Mouse (Mus musculus) splenic B cell, adult 2 months (primary cell): ENCODE measurements around the gene Lrrc74a.
A peak's percentile ranks its signal among the peaks of the same experiment; 100 is the strongest.

Experiments used
- DNase-seq: peaks from one replicate; pipeline ENCODE4 v3.0.0-alpha.2; 2011; ENCODE audit warnings: low read depth, low spot score
- H3K27me3 ChIP-seq: 2 replicates; pipeline ENCODE4 v1.6.1; 2012; ENCODE audit warnings: mild to moderate bottlenecking, low read length, moderate library complexity, mixed read lengths; ENCODE audit not compliant: control insufficient read depth, poor library complexity, insufficient read depth, severe bottlenecking
- H3K36me3 ChIP-seq: 2 replicates; pipeline ENCODE4 v1.6.1; 2012; ENCODE audit warnings: mild to moderate bottlenecking, low read length, moderate library complexity, mixed read lengths; ENCODE audit not compliant: control insufficient read depth, poor library complexity, insufficient read depth, severe bottlenecking

The Lrrc74a gene

DNA sequence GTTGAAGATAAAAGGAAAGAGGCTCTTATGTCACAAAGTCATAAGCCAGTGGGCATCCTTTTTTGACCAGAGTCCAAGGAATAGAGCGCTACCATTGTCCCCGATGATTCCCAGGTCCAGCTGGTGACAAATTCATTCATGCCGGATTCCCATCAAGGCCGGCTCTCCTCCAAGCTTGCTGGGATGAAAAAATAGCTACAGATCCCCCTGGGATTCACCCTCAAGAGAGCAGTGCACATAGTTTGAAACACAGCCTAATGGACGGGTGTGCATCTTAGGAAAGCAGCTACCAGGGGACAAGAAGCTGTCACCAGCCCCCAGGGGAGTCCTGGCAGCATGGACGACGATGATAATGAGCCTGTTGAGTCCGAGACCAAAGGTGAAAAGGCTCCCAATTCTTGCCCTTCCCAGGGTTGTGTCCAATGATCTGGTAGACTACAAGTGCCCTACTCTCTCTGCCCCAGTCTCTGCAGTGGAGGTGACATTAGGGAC, at the start of gene Lrrc74a:
Lrrc74a (plus strand) TSS at position 51 of the 492 bp plus-strand sequence.
- Histone ChIP-seq H3K36me3 (no peaks in the 10 kb centered on the region), H3K27me3 (no peaks in the 10 kb centered on the region)
- no peak for DNase-seq

DNA sequence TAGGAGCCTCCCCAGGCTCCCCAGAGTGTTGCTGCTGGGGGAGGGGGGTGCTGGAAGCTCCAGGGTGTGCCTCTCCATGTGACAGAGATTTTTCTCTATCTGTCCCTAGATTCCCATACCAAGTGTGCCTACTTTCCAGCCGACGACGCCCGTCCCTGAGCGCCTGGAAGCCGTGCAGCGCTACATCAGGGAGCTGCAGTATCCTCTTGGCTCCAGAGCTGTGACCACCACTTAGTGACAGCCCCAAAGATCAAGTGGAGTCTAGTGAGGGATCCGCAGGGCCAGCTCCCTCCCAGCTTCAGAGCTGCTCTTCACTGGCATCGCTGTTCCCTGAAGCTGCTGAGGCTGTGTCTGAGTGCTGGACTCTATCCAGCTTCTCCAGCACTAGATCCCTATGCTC, 48.9 kb upstream of the Lrrc74a start:
- H3K36me3 ChIP-seq: no peaks in the 10 kb centered on the region
- no peaks in the 10 kb centered on the region for H3K27me3 ChIP-seq
- no peak for DNase-seq

DNA sequence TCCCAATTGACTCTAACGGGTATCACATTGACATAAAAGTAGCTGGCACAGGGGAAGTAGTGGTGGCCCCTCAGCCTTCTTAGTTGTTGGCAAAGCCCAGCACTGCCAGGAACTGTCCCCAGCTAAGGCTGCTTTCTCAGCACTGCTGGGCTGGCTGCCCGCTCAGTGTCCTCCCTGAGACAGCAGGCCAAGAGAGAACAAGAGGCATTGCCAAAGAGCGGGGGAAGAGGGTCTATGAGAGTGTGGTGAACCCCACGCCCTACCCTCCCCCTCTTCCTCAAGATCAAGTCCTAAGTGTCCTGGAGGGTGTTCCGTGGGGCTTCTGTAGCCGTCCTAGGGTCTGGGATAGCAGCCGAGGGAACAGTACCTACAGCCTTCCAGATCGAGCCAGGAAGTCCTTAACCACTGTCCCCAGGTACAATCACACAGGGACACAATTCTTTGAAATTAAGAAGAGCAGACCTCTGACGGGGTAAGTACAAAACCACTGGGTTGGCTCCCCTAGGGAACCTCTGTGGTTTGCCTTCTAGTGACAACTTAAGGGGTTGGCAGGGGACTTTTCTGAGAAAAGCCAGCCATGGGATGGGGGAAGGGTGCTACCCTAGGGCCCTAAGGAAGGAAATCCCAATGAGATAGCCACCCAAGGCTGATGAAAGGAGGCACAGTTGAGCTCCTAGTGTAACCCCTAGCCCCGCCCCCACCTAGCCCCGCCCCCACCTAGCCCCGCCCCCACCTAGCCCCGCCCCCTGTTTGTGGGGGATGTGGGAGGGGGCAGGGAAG, 47.4 kb upstream of the Lrrc74a start:
- peak; percentile 34 for DNase-seq
- Histone ChIP-seq H3K27me3 (no peaks in the 10 kb centered on the region), H3K36me3 (no peaks in the 10 kb centered on the region)

DNA sequence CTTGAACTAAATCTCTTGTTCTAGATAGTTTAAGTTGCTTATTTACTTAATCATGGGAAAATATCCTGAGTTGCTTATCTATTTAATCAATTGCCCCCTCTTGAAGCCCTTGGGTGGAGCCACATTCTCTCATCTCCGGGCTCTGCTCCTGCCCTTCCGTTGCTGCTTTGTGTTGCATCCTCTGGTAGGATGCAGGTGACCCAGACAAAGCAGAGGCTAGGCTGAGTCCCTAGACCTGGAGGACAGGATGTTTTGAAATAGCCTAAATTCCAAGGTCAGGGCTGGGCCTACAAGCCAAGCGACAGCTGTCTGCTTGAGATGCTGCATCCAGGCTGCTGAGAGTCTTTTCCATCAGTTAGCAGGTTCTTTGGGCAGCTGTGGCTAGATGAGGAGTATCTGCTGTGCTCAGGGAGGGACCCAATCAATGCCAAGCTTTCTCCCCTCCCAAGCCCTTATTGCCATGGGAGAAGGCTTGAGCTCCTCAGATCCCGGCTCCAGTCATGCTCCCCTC, 46.7 kb upstream of the Lrrc74a start:
- Histone ChIP-seq H3K27me3 (no peaks in the 10 kb centered on the region), H3K36me3 (no peaks in the 10 kb centered on the region)
- DNase-seq: no peak

DNA sequence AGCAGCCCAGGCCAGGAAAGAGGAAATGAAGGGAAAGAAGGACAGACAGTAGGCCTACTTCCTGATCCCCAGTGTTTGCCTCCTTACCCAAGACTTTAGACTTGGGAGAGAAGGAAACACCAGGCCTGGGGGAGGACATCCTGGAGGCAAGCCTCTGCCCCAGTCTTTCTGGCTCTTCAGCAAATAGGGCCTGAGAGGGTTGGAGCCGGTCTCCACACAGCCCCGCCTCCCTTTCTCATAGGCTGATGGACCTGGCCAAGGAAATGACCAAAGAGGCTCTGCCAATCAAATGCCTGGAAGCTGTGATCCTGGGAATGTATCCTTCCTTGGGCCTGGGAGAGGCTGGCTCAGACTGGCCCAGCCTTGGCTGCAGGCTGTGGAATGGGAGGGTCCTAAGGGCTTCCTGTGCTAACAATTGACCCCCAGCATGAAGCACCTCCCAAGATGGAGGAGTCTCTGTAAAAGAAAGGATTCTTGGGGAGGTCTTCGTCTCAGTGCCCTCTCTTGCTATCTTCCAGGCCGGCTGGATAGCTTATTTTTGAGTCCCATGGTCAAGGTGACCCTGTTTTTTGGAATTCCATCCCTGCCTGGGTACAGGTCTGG, 46.1 kb upstream of the Lrrc74a start:
- Histone ChIP-seq H3K36me3 (no peaks in the 10 kb centered on the region), H3K27me3 (no peaks in the 10 kb centered on the region)
- no peak for DNase-seq

DNA sequence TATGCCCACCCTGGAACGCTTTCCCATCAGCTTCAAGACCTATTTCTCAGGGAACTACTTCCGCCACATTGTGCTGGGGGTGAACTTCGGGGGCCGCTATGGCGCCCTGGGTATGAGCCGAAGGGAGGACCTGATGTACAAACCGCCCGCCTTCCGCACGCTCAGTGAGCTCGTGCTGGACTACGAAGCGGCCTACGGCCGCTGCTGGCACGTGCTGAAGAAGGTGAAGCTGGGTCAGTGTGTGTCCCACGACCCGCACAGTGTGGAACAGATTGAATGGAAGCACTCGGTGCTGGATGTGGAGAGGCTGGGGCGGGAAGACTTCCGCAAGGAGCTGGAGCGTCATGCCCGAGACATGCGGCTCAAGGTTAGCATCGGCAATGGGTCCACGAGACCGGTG, 45.3 kb upstream of the Lrrc74a start:
- no peaks in the 10 kb centered on the region for H3K27me3 ChIP-seq
- H3K36me3 ChIP-seq: no peaks in the 10 kb centered on the region
- no peak for DNase-seq

DNA sequence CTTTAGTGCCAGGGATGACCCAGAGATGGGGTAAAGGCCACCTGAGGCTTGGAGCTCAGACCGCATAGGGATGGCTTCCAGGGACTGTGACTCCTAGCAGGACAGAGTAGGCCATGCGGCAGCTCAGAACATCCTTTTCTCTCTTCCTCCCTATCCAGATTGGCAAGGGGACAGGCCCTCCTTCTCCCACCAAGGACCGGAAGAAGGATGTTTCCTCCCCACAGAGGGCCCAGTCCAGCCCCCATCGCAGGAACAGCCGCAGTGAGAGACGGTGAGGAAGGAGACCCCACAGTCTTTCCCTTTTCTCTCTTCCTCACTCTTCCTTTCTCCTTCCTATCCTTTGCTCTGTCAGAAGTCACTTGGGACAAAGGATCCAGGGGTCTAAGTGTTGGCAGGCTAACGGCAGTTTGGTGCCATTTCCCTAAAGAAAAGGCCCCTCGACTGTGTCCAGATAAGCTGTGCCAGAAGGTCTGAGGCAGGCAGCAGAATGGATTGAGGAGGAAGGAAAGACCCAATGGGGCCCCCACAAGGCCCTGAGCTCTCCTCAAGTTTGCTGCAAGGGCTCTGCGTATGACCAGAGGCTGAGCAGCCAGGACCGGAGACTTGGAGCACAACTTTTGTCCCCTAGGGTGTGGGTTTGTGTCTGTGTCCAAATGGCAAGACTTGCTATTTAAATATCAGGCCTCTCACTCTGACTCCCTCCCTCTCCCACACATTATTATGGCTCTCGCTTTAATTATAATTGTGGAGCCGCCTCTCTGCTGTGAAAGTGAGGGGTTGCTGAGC, 43.3 kb upstream of the Lrrc74a start:
- H3K36me3 ChIP-seq: no peaks in the 10 kb centered on the region
- DNase-seq: no peak

DNA sequence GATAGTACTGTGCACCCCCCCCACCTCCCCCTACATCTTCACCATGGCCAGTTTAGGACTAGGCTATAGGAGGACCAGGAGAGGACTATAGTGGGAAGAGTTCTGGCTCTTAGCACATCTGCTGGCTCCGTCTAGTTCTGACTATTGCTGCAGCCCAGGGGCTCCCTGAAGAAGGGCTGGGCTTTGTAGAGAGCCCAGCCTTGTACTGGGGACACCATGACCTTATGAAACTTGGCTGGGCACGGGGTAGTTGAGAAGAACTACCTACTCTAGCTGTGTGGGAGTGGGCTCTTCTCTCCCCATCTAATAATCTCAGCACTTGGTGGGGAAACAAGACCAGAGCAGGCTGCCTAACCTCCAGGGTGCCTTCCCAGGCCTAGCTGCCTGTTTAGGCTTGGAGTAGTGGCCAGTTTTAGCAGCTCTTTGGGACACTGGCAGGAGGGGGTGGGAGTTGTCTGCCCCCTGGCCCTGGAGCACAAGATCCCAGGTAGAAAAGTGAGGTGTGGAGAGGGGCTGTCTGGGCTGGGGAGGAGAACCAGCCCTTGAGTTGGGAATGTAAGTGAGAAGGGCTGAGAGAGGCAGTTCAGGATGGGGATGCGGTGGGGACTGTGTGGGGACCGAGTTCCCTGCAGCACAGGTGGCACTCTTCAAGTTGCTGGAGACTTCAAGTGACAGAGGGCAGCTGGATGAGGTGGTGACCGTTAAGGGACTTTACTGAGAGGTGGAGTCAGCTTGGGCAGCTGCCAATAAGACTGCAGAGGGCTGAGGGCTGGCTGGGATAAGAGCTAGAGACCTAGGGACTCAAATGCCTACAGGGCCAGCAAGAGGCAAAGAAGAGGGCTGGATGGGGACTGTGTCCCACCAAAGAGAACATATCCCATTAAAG, 41.5 kb upstream of the Lrrc74a start:
- Histone ChIP-seq H3K27me3 (no peaks in the 10 kb centered on the region), H3K36me3 (no peaks in the 10 kb centered on the region)
- DNase-seq: no peak

More for the DNA sequence above, 43.3 kb upstream of the Lrrc74a start:
- H3K27me3 ChIP-seq: no peaks in the 10 kb centered on the region

DNA sequence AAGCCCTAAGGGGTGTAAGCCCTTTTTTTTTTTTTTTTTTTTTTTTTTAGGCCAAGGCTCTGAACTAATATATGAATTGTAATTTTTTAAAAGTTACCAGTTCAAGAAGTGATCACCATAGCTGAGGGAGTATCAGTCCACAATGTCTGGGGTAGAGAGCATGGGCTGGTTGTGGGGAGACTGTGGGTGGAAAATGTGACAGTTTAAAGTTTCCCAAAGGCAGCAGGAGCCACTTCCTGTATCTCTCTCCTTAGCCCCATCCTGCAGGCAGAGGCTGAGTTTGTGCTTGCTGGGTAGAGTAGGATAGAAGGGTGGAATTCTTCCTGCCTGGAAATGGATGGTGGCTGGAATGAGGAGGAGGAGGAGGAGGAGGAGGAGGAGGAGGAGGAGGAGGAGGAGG, 40.8 kb upstream of the Lrrc74a start:
- no peaks in the 10 kb centered on the region for H3K36me3 ChIP-seq
- no peaks in the 10 kb centered on the region for H3K27me3 ChIP-seq
- no peak for DNase-seq

DNA sequence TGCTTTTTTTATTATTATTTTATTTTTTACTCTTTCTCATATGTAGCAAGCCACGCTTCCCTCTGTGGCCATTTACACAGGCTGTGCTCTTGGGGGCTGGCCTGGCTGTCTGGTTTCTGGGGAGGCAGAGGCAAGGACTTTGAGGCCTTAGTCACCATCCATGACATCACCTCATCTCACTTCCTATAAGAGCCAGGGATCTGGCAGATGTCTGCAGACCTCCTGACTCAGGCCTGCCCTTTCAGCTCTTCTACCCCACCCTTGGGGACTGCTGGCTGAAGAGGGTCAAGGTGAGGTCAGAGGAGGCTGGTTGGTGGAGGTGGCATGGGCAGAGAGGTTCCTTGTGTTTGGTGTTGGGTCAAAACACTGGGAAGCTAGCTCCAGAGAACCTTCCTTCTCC, 39.7 kb upstream of the Lrrc74a start:
- no peaks in the 10 kb centered on the region for H3K36me3 ChIP-seq
- no peak for DNase-seq

DNA sequence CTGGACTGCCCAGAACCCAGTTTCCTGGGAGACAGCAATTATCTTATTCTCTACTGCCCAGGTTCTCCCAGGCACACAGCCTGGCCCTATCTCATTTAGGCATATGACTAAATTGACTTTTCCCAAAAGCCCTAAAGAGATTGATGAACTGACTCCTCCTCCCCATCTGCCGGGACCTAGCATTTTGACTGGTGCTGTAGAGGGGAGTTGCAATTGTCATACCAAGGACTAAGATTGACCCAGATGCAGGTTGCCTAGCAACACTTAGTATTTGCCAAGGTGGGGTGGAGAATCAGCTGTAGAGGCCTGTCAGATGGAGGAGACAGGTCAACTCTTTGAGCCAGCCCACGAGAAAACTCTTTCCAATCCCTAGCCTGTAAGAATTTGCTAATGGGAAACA, 36.2 kb upstream of the Lrrc74a start:
- Histone ChIP-seq H3K27me3 (no peaks in the 10 kb centered on the region), H3K36me3 (no peaks in the 10 kb centered on the region)
- DNase-seq: no peak

More for the DNA sequence above, 39.7 kb upstream of the Lrrc74a start:
- no peaks in the 10 kb centered on the region for H3K27me3 ChIP-seq

DNA sequence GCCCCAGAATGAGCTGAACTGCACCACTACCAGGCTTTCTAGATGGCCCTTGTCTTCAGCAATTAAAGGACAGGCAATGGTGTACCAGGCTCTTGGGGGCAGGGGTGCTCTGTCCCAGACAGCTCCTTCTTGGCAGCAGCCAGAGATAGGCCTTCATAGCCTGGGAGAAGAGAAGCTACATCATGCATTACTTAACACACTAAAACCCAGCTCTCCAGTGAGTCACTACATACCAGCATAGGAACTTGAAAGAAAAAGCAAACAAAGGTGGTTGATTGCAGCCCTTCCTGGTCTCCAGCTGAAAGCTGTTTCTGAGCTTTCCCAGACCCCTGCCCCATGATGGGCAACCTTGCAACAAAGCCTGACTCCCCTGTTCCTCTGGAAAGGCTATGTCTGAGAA, 35.6 kb upstream of the Lrrc74a start:
- Histone ChIP-seq H3K27me3 (no peaks in the 10 kb centered on the region), H3K36me3 (no peaks in the 10 kb centered on the region; the same call in 1 of the 2 replicates)
- no peak for DNase-seq

DNA sequence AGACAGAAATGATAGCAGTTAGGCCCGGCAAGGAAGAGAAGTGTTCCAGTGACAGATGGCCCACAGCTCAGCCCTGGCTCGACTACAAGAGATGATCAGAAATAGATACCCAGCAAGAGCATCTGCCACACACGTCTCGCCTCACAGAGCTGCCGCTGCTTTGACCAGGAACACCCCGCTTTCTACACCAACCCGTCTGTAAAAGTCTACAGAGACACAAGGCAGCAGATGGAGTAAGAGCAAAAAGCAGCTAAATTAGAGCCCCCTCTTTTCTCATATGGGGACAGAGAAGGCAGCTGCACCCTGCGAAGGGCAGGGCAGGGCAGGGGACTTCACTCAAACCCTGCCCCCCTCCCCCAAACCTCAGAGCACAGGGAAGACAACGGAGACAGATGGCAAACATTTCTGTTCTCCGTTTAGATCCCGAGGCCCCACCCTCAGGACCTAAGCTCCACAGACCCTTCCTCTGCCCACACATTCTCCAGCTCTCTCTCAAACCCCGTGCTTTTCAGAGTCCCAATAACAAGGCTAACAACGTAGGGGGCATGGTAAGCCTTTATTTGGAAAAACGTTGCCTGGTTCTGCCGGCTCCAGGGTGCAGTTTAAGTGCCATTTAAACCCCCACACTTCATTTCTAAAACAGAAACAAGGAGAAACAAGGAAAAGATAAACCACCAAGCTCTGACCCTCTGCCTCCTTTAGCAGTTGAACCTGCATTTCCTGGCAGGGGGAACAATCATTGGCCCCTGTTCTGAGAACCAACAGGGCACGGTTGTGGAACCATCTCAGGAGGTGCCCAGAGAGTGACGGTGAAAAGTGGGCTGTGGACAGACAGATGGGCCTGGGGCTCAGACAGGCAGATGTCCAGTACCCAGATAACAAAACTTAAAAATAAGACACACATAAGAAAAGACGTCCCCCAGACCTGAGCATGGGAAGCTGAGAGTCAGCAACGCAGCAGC, 33.9 kb upstream of the Lrrc74a start:
- no peak for DNase-seq
- H3K36me3 ChIP-seq: no peaks in the 10 kb centered on the region; the same call in 1 of the 2 replicates

More for the DNA sequence above, 33.9 kb upstream of the Lrrc74a start:
- no peaks in the 10 kb centered on the region for H3K27me3 ChIP-seq
